Mouse (Mus musculus): Measurements from ENCODE around the gene Cirbp.

DNA sequence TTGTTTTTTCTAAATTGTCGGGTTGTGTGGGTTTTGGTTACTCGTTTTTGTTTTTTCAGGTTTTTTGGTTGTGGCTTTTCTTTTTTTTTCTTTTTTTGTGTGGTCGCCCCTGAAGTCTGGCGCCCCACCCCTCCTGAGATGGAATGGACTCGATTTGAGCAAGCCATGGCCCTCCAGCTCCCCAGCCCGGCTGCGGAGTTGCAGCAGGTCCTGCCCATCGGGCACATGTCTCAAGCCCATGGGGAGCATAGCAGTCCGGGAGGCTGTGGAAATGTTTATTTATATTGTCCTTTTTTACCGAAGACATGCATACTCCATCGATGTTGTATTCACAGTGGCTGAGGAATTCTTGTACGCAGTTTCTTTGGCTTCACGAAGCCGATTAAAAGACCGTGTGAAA, 5.5 kb downstream of the Cirbp start:
- no peak for TF ChIP-seq POLR2A (IDR thresholded peaks at IDR 0.05; ENCODE audit: low read depth, low read length)
- TF ChIP-seq CTCF (IDR thresholded peaks at IDR 0.05; ENCODE audit: borderline replicate concordance, insufficient read depth, low read length): no peak
